ENCODE assay signal across 12 mouse cellular contexts in genomic region chr1:43162394-43162793, GRCm38 (mm10). TPM values are rescaled to one million over a fixed set of nuclear protein-coding genes. Genes with fewer than 3 reads are reported as not detected.
A peak's percentile ranks its signal among the peaks of the same experiment; 100 is the strongest.
DNase-seq lines count a peak whose midpoint lies in the region; ATAC-seq lines count a peak whose summit lies in the region.
"Had no signal": no experiment of that assay in that cellular context is flagged by ENCODE, and none has a peak within 500 bp of the region (broad histone marks: within the 10 kb centered on the region; RNA-seq: fewer than 3 reads in every experiment).

No protein-coding gene starts in this region.

- H3K4me1 ChIP-seq in hindbrain, embryonic 12.5 days = peaks cover 13% of the 10 kb centered on the region
- H3K4me1 ChIP-seq in hindbrain, embryonic 11.5 days (replicated peaks; ENCODE audit: control insufficient read depth, insufficient read depth, low read length) = no peaks in the 10 kb centered on the region
- peaks cover 11% of the 10 kb centered on the region; the same call in 1 of the 2 replicates for H3K4me1 ChIP-seq in midbrain, embryonic 14.5 days (ENCODE audit: control insufficient read depth, insufficient read depth, low read length)
- H3K4me1 ChIP-seq in midbrain, embryonic 11.5 days (ENCODE audit: control insufficient read depth, insufficient read depth, low read length) = peaks cover 4% of the 10 kb centered on the region
- peaks cover 4% of the 10 kb centered on the region; the same call in 1 of the 2 replicates for H3K4me1 ChIP-seq in limb, embryonic 13.5 days
- H3K4me1 ChIP-seq: midbrain, embryonic 12.5 days had no signal

- no peak for ATAC-seq in hindbrain, embryonic 12.5 days (ENCODE audit: low FRiP score)
- no peak for ATAC-seq in hindbrain, embryonic 11.5 days (ENCODE audit: low FRiP score)
- no peak for ATAC-seq in midbrain, embryonic 14.5 days (ENCODE audit: low FRiP score, low TSS enrichment)
- ATAC-seq in midbrain, embryonic 11.5 days (ENCODE audit: low FRiP score) = no peak
- ATAC-seq in limb, embryonic 13.5 days (ENCODE audit: low FRiP score, low read depth) = no peak
- ATAC-seq in CD4-positive, CD25-positive, alpha-beta regulatory T cell, adult 4 months = no peak

- H3K27ac ChIP-seq in hindbrain, embryonic 12.5 days = no peak overlapping the region
- H3K27ac ChIP-seq in hindbrain, embryonic 11.5 days (ENCODE audit: low read depth, low read length) = no peak overlapping the region
- H3K27ac ChIP-seq in midbrain, embryonic 14.5 days (replicated peaks; ENCODE audit: low read depth, low read length) = no peak overlapping the region
- no peak overlapping the region for H3K27ac ChIP-seq in midbrain, embryonic 11.5 days (ENCODE audit: low read depth, low read length)
- no peak overlapping the region for H3K27ac ChIP-seq in limb, embryonic 13.5 days
- H3K27ac ChIP-seq: midbrain, embryonic 12.5 days had no signal

- WGBS in hindbrain, embryonic 12.5 days = 91% methylated on average over 3 of the region's 3 CpGs
- WGBS in hindbrain, embryonic 11.5 days = 92% methylated on average over 3 of the region's 3 CpGs
- 91% methylated on average over 3 of the region's 3 CpGs for WGBS in midbrain, embryonic 14.5 days
- 86% methylated on average over 3 of the region's 3 CpGs for WGBS in midbrain, embryonic 11.5 days
- WGBS in limb, embryonic 13.5 days = 82% methylated on average over 3 of the region's 3 CpGs

- no peaks in the 10 kb centered on the region for H3K27me3 ChIP-seq in hindbrain, embryonic 12.5 days
- H3K27me3 ChIP-seq in hindbrain, embryonic 11.5 days (ENCODE audit: control insufficient read depth, insufficient read depth, low read length) = no peaks in the 10 kb centered on the region; the same call in 1 of the 2 replicates
- H3K27me3 ChIP-seq in midbrain, embryonic 14.5 days (ENCODE audit: control insufficient read depth, insufficient read depth, low read length) = no peaks in the 10 kb centered on the region
- H3K27me3 ChIP-seq in midbrain, embryonic 11.5 days (ENCODE audit: control insufficient read depth, insufficient read depth, low read length) = peaks cover 3% of the 10 kb centered on the region
- H3K27me3 ChIP-seq in limb, embryonic 13.5 days = 0 out of 2 replicates have a peak, but pooled peaks cover 6% of the 10 kb centered on the region

- H3K4me2 ChIP-seq in hindbrain, embryonic 12.5 days (replicated peaks) = peak overlapping the region; percentile 59; the same call in 1 of the 2 replicates
- H3K4me2 ChIP-seq in hindbrain, embryonic 11.5 days (replicated peaks; ENCODE audit: low read depth, low read length) = no peak overlapping the region
- peak overlapping the region; percentile 84 for H3K4me2 ChIP-seq in midbrain, embryonic 14.5 days (ENCODE audit: low read length)
- no peak overlapping the region for H3K4me2 ChIP-seq in midbrain, embryonic 11.5 days
- H3K4me2 ChIP-seq in limb, embryonic 13.5 days (replicated peaks) = peak overlapping the region; percentile 94

- DNase-seq in hindbrain, embryonic 11.5 days (ENCODE audit: low spot score) = no peak
- DNase-seq in midbrain, embryonic 14.5 days = no peak
- no peak for DNase-seq in midbrain, embryonic 11.5 days (ENCODE audit: low spot score, missing footprints)
- DNase-seq in right cerebral cortex, postnatal 4 days = no peak
- DNase-seq: gastrocnemius, postnatal 10 days; liver; right cerebral cortex, adult 18-20 months; thymus, adult 18-20 months had no signal

- H3K4me3 ChIP-seq in hindbrain, embryonic 12.5 days = no peak overlapping the region
- no peak overlapping the region for H3K4me3 ChIP-seq in hindbrain, embryonic 11.5 days (ENCODE audit: low read depth, low read length)
- no peak overlapping the region for H3K4me3 ChIP-seq in midbrain, embryonic 14.5 days (replicated peaks; ENCODE audit: low read depth, low read length)
- no peak overlapping the region for H3K4me3 ChIP-seq in midbrain, embryonic 11.5 days (ENCODE audit: low read depth, low read length)
- H3K4me3 ChIP-seq in limb, embryonic 13.5 days = peak overlapping the region; percentile 75; the same call in 1 of the 2 replicates

- H3K36me3 ChIP-seq in hindbrain, embryonic 12.5 days = no peaks in the 10 kb centered on the region
- no peaks in the 10 kb centered on the region for H3K36me3 ChIP-seq in hindbrain, embryonic 11.5 days (ENCODE audit: control insufficient read depth, insufficient read depth, low read length)
- no peaks in the 10 kb centered on the region for H3K36me3 ChIP-seq in midbrain, embryonic 14.5 days (ENCODE audit: control insufficient read depth, insufficient read depth, low read length)
- H3K36me3 ChIP-seq in midbrain, embryonic 11.5 days (ENCODE audit: control insufficient read depth, insufficient read depth, low read length) = no peaks in the 10 kb centered on the region
- no peaks in the 10 kb centered on the region for H3K36me3 ChIP-seq in limb, embryonic 13.5 days
- H3K36me3 ChIP-seq: midbrain, embryonic 12.5 days had no signal

- no peaks in the 10 kb centered on the region for H3K9me3 ChIP-seq in hindbrain, embryonic 12.5 days (replicated peaks)
- no peaks in the 10 kb centered on the region for H3K9me3 ChIP-seq in hindbrain, embryonic 11.5 days (ENCODE audit: control insufficient read depth, low read length)
- no peaks in the 10 kb centered on the region for H3K9me3 ChIP-seq in midbrain, embryonic 14.5 days (ENCODE audit: control insufficient read depth, low read length)
- no peaks in the 10 kb centered on the region; the same call in 1 of the 2 replicates for H3K9me3 ChIP-seq in midbrain, embryonic 11.5 days (ENCODE audit: control insufficient read depth, low read length)
- peaks cover 5% of the 10 kb centered on the region; the same call in 1 of the 2 replicates for H3K9me3 ChIP-seq in limb, embryonic 13.5 days
- H3K9me3 ChIP-seq: midbrain, embryonic 12.5 days had no signal

- H3K9ac ChIP-seq in hindbrain, embryonic 12.5 days = no peak overlapping the region
- no peak overlapping the region for H3K9ac ChIP-seq in hindbrain, embryonic 11.5 days (ENCODE audit: low read depth, low read length)
- no peak overlapping the region for H3K9ac ChIP-seq in midbrain, embryonic 14.5 days (replicated peaks; ENCODE audit: low read length)
- H3K9ac ChIP-seq in midbrain, embryonic 11.5 days (ENCODE audit: low read length) = no peak overlapping the region
- H3K9ac ChIP-seq in limb, embryonic 13.5 days = no peak overlapping the region

RNA-seq across cellular contexts. Expression of gene Fhl2, which starts 34.4 kb away (rescaled TPM):
- 11.8 and 13.6 TPM in 2 replicates for polyA plus RNA-seq in hindbrain, embryonic 12.5 days (2016; fragmentation: Nextera tagmentation; extraction: Ambion mirVana)
- 9.3 and 10.8 TPM in 2 replicates for polyA plus RNA-seq in hindbrain, embryonic 11.5 days (2014; fragmentation: Nextera tagmentation; extraction: Ambion mirVana)
- 17.4 and 18.5 TPM in 2 replicates for polyA plus RNA-seq in midbrain, embryonic 14.5 days (2014; fragmentation: Nextera tagmentation; extraction: Ambion mirVana)
- 6.5 and 8.2 TPM in 2 replicates for polyA plus RNA-seq in midbrain, embryonic 11.5 days (2014; fragmentation: Nextera tagmentation; extraction: Ambion mirVana)
- 18.3 and 19.1 TPM in 2 replicates for polyA plus RNA-seq in limb, embryonic 13.5 days (2015; fragmentation: Nextera tagmentation; extraction: Ambion mirVana)
- 1 to 10 TPM in 1 of 2 experiments, under 1 TPM in 1; 0.89 to 1.9 TPM for polyA plus RNA-seq in CD4-positive, CD25-positive, alpha-beta regulatory T cell, adult 4 months (2017; shearing (Covaris generic))

Comparison
In these comparisons a context has a peak if more than half of its experiments do, and no peak if none do; other contexts are left out.
1. H3K4me2 ChIP-seq: peak in hindbrain, embryonic 12.5 days (single experiment), midbrain, embryonic 14.5 days (single experiment) and limb, embryonic 13.5 days (single experiment); none in hindbrain, embryonic 11.5 days (single experiment) and midbrain, embryonic 11.5 days (single experiment).